Mouse (Mus musculus): ENCODE data around the gene Nek7.

Nek7 gene

GRCm38 (mm10) chr1:138607862-138608261 lies 12.1 kb downstream of the Nek7 start:
- no peak for DNase-seq

DNA sequence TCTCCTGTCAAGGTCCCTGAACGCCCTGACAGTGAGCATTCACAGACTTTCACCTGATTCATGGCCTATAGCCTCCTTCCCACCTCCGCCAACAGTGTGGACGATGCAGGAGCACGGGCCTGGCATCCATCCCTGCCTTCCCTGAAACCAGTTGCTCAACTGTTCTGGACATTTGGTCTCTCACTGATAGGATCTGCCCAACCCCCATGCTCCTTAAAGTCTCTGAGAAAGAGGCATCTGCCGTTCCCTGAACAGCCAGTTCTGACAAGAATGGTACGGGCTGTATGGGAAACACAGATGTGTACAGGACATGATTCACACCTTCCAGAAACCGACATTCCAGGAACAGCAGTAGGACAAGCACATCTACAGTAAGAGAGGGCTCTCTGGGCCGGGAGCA lies 13.2 kb downstream of the Nek7 start:
- DNase-seq, result no peak

- no peak for DNase-seq
Measured at GRCm38 (mm10) chr1:138604736-138605135, 15.2 kb downstream of the Nek7 start.

- no peak for DNase-seq
Measured at GRCm38 (mm10) chr1:138603974-138604373, 16.0 kb downstream of the Nek7 start.

- DNase-seq, result no peak
Measured at GRCm38 (mm10) chr1:138598087-138598486, 21.9 kb downstream of the Nek7 start.

DNA sequence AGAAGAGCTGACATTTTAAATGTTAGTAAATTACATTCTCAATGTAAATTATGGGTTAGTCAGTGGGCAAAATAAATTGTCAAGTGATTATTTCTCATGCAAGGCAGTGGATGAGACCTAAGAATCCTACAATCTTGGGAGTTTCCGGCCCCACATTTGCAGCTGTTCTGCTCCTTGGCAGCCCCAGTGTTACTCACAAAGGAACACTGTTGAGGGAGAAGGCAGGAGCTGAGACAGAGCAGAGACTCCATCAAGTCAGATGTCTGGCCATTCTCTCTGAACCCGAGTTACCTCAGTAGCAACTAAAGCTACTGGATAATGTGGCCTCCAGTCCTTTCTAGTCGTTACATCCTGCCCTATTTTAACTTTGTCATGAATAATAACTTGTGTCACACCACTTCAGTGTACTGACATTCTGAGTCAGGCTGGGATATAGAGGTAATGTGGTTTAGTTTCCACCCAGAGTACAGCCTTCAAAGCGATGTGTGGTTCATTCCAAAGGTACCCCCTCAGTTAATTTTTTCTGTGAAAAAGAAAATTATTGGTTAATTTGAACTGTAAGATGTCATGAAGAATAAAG lies 23.7 kb downstream of the Nek7 start:
- no peak for DNase-seq

- DNase-seq, result no peak
Measured at GRCm38 (mm10) chr1:138594910-138595309, 25.0 kb downstream of the Nek7 start.

DNA sequence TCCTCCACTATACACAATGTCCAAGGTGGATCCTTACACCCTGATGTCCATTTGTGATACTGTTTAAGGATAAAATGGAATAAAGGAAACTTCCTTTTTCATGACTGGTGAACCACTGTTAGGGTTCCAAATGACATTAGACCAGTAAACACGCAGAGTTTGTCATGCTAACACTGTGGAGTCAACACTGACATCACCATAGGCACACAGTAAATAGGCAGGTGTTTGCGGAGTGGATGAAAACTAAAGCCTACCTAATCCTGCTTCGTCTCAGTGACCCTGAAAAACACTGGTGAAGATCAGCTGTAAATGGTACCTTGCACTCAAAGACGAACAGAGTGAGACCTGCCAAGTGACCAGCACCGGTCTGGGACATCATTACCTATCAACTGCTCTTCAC lies 26.0 kb downstream of the Nek7 start:
- no peak for DNase-seq

DNA sequence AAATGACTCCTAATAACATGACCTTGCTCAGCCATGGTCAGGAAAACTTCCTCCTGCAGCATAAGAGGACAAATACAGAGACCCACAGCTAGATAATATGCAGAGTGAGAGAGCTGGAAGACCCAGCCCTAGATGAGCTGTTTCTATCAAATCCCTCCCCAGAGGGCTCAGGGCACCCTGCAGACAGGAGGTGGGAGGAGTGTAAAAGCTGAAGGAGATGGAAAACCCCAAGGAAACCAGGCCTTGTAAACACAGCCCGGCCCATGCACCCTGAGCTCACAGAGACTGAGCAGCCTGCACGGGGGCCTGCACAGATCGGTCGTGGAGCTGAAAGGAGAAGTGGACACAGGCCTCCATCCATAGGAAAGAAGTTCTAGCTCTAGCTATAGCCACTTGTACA lies 27.5 kb downstream of the Nek7 start:
- no peak for DNase-seq

GRCm38 (mm10) chr1:138590451-138591022 lies 29.4 kb downstream of the Nek7 start:
- no peak for DNase-seq

DNA sequence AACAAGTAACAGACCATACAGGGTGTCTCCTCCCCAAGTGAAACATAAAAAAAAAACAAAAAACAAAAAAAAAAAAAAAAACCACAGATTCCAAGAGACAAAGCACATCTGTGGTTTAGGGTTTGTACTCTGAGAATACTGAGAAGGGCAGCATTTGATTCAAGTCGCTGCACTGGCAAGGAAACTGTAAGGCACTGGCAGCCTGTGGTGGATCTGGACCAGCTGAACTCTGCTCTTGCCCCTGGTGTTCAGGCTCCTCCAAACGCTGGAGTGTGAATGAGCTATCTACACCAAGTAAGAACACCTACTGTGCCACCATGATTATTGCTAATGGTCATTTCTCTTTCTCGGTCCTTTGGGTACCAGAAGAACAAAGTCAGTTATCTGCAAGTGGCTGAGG lies 30.8 kb downstream of the Nek7 start:
- no peak for DNase-seq

DNA sequence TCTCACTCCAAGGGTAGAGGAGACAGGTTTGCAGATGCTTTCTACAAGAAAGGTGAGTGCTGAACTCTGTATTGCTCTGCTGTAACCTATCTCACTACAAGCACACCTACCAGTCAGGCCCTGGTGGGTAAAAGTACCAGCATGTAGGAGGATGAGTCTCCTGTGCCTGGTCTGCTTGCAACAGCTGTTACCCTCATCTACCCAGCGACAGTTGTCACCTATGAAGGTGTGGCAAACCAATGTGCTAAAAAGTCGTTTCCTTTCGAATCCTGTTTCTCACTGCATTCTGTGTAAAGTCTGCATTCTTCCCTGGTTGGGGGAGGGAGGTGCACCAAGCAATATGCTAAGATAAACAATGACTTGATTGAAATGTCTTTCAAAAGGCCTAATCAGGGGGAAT lies 32.1 kb downstream of the Nek7 start:
- DNase-seq, result no peak

DNA sequence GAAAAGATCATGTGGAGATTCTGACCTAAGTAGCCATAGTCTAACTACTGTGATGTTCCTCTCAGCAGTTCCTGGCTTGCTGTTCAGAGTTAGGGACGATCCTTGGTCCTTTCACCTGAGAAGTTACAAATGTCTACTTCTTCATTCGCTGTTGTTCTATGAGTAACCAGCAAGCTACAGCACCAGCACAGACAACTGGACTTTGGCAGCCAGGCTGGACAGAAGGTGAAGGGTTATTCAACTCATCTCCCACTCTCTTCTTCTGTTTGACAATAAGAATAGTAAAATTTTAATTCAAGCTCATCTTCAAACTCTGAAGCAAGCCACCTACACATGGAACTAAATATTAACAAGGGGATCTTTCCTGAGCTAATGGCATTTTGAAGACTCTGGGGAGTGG lies 33.0 kb downstream of the Nek7 start:
- no peak for DNase-seq

DNA sequence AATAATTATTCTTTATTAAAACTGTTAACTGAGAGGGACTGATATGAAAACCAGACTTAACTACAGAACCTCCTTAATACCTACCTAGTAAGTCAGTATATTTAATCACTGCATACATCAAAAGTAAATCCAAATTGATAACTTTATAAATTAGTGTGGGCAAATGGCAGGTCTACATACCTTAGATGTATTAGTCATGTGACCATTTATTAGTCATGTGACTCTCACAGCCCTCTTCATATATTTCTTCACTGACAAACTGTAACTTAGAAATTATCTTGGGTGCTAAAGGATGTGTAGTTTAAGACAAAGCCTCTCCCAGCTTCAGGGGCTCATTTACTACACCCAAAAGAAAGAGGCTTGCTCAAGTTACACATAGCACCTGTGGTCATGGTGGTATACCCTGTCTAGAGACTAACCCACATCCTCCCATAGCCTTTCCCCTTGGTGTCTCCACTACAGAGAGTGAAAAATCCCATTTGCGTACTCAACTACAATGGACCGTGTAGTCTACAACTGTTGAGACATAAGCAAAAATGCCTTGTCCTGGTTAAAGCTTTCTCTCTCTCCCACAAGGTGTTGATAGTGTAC lies 35.4 kb downstream of the Nek7 start:
- no peak for DNase-seq

- DNase-seq, result no peak
Measured at GRCm38 (mm10) chr1:138582225-138582624, 37.7 kb downstream of the Nek7 start.

- DNase-seq, result no peak
Measured at GRCm38 (mm10) chr1:138579822-138580492, 40.0 kb downstream of the Nek7 start.

DNA sequence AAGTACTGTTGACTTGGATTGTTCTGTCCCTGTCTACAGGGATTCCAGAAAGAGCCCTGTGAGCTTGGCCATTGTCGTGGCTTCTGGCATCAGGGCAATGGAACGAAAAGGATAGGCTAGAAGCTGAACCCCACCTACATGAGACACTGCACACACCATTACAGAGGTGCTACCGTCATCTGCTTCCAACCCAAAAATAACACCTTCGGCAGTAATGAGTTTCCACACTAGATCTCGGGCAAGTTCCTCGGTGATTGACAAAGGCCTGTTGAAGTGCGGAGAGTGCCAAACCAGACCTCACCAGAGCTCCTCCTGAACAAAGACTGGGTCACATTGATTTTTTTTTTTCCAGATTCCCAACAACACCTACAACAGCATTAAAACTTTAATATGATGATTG lies 40.7 kb downstream of the Nek7 start:
- DNase-seq, result no peak

DNA sequence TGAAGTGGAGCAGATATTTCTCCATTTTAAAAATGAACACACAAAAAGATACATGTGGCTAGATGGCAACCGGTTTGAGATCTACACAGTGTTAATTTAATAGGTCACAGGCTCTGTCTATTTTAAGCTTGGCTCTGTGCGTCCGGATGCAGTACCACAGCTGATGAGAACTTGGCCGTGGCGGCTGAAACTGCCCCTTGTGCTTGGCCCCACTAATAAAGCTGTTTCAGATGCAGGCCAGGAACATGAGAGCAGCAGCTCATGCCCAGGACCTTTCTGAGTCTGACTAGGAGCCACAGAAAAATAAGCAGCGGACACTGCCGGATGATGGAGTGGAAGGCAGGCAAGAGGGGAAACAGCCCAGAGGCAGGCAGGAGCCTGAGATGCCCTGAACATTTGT lies 43.1 kb downstream of the Nek7 start:
- no peak for DNase-seq

- DNase-seq, result no peak
Measured at GRCm38 (mm10) chr1:138576066-138576697, 43.8 kb downstream of the Nek7 start.

DNA sequence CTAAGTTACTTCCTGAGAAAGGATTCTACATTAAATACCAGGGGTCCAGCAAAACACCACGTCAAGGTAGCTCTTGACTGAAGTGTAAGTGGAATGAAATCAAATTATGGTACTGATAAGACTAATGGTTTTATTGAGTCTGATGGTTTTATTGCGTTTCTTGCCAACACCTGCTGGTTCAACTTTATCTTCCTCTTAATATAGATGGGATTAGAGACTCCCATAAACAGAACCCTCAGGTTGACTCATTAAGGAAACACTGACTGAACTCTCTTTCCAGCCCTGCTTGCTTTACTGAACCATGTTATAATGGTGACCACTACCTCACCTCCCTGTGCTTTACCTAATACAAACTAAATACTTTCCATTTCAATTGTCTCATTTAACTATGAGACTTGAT lies 44.3 kb downstream of the Nek7 start:
- no peak for DNase-seq

GRCm38 (mm10) chr1:138571565-138572361 lies 48.2 kb downstream of the Nek7 start:
- DNase-seq, result no peak

GRCm38 (mm10) chr1:138571038-138571441 lies 48.9 kb downstream of the Nek7 start:
- no peak for DNase-seq

Data from thymus, postnatal 25 days (tissue).